Mouse (Mus musculus) small intestine, adult 2 months (tissue): ENCODE measurements around the gene Nr5a2. TPM values are rescaled to one million over a fixed set of nuclear protein-coding genes. Genes with fewer than 3 reads are reported as not detected.

Source experiments
- H3K27ac ChIP-seq: fragments of 200-500 bp; 2 replicates; pipeline ENCODE4 v1.5.1; 2012; ENCODE audit warnings: low read depth, low read length, control low read depth, inconsistent platforms; ENCODE audit not compliant: insufficient read depth
- H3K27me3 ChIP-seq: fragments of 200-500 bp; 2 replicates; pipeline ENCODE4 v1.6.1; 2012; ENCODE audit warnings: mild to moderate bottlenecking, moderate library complexity, low read length, inconsistent platforms; ENCODE audit not compliant: control insufficient read depth, insufficient read depth
- H3K36me3 ChIP-seq: fragments of 200-500 bp; 2 replicates; pipeline ENCODE4 v1.6.1; 2012; ENCODE audit warnings: mild to moderate bottlenecking, low read length, control low read depth, inconsistent platforms; ENCODE audit not compliant: control insufficient read depth, insufficient read depth
- H3K4me1 ChIP-seq: fragments of 200-500 bp; 2 replicates; pipeline ENCODE4 v1.6.1; 2012; ENCODE audit warnings: low read length, inconsistent platforms, mixed read lengths; ENCODE audit not compliant: control insufficient read depth, insufficient read depth, insufficient read length
- H3K4me3 ChIP-seq: fragments of 200-500 bp; 2 replicates; pipeline ENCODE4 v1.5.1; 2012; ENCODE audit warnings: low read depth, mild to moderate bottlenecking, control low read depth, inconsistent platforms, low read length, moderate library complexity
- CTCF ChIP-seq: fragments of 200-500 bp; IDR thresholded peaks from 2 replicates; pipeline ENCODE4 v1.5.1; 2012; ENCODE audit warnings: low read depth, mild to moderate bottlenecking, control low read depth, inconsistent platforms, low read length, moderate library complexity, mixed read lengths; ENCODE audit not compliant: insufficient replicate concordance, insufficient read length; ENCODE audit errors: extremely low read depth
- POLR2A ChIP-seq: fragments of 200-500 bp; IDR thresholded peaks from 2 replicates; pipeline ENCODE4 v1.6.1; 2012; ENCODE audit warnings: low read depth, mild to moderate bottlenecking, control low read depth, inconsistent platforms, low read length, moderate library complexity
- WGBS: fragments of 180-500 bp; shearing (Covaris S2); methylation state at CpG from one replicate; pipeline ENCODE4 v1.1.7; 2018; 5-methylcytosine and 5-hydroxymethylcytosine counted together
- polyA plus RNA-seq: library from polyadenylated mRNA; depleted of rRNA; stranded (reverse); fragments of >200 nt; gene quantifications from 2 replicates; pipeline ENCODE4 v1.2.3, GENCODE M21; 2012

Gene Nr5a2
- polyA plus RNA-seq, 1 experiment, result 9.4 TPM

DNA sequence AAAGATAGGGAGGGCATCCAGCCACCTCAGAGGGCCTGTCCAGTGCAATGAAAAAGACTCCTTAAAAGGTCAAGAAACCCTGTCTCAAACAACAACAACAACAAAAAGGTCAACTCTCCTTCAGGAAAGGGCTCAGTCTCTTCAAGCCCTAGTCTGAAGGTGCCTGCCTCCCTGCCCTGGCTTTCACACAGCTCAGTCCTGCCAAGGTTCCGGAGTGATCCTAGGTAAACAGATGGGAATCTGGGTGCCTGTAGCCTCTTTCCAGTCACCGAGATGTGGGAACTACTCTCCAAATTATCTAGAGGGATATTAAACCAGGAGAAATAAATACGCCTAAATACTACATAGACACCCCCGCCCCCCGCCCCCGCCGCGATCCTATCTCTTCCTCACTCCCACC, 2.6 kb downstream of the Nr5a2 start:
- TF ChIP-seq CTCF, result no peak
- no peak for TF ChIP-seq POLR2A
- peak overlapping the region; percentile 62 for H3K4me3 ChIP-seq

DNA sequence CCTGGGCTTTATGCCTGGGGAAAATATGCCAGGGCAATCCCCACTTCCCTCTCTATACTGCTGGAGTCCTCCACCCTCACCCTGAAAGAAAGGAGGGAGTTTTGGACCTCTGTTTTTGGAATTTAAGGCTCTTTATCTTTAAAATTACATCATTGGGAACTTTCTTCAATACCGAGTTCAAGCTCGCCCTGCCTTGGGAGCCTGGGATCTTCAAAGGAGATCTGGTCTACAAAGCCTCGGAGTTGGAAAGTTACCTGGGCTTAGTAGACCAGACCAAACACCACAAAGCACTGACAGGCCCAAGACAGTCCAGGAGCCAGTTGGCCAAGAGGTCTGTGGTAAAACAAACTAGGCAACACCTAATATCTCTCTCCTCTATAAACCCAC, 6.1 kb downstream of the Nr5a2 start:
- Histone ChIP-seq H3K4me3 (no peak overlapping the region), H3K27me3 (peaks cover 6% of the 10 kb centered on the region), H3K4me1 (peaks cover 11% of the 10 kb centered on the region), H3K27ac (no peak overlapping the region), H3K36me3 (no peaks in the 10 kb centered on the region)
- 50% methylated on average over 3 of the region's 3 CpGs for WGBS
- no peak for TF ChIP-seq CTCF
- no peak for TF ChIP-seq POLR2A

More for the DNA sequence above, 2.6 kb downstream of the Nr5a2 start:
- H3K36me3 ChIP-seq, result no peaks in the 10 kb centered on the region
- H3K27ac ChIP-seq, result peak overlapping the region; percentile 85; the same call in 1 of the 2 replicates
- WGBS, result 9% methylated on average over 8 of the region's 8 CpGs
- H3K4me1 ChIP-seq, result peaks cover 2% of the 10 kb centered on the region
- H3K27me3 ChIP-seq, result peaks cover 3% of the 10 kb centered on the region; the same call in 1 of the 2 replicates

DNA sequence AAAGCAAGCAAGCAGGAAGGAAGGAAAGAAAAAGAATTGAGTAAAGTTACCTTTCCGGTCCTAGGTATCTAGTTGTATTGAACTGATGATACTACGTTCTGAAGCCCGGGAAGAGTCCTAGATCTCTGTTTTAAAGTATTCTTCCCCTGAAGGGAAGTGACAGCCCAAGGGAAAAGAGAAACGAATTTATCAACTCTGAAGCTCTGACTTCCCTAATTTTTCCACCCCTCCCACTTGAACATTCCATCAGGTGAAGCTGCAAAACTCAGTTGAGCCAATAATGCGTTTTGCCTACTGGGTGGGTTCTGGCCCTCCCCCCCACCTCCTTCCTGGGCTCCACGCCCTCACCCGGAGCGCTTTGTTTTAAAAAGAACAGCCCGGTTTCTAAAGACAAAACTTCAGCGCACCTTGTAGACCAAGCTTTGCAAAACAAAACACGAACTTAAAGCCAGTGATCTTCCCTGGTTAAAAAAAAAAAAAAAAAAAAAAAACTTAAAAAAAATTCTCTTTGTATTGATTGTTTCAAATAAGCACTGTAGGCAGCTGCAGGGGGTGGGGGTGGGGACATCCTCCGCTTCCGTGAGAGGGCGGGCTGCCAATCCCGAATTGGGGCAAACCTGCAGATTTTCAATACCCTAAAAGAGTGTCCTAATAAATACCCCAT, 6.7 kb downstream of the Nr5a2 start:
- WGBS, result 20% methylated on average over 15 of the region's 15 CpGs
- TF ChIP-seq CTCF (no peak), POLR2A (no peak)
- Histone ChIP-seq H3K4me3 (no peak overlapping the region), H3K27ac (no peak overlapping the region), H3K27me3 (peaks cover 6% of the 10 kb centered on the region), H3K4me1 (peaks cover 11% of the 10 kb centered on the region), H3K36me3 (no peaks in the 10 kb centered on the region)

DNA sequence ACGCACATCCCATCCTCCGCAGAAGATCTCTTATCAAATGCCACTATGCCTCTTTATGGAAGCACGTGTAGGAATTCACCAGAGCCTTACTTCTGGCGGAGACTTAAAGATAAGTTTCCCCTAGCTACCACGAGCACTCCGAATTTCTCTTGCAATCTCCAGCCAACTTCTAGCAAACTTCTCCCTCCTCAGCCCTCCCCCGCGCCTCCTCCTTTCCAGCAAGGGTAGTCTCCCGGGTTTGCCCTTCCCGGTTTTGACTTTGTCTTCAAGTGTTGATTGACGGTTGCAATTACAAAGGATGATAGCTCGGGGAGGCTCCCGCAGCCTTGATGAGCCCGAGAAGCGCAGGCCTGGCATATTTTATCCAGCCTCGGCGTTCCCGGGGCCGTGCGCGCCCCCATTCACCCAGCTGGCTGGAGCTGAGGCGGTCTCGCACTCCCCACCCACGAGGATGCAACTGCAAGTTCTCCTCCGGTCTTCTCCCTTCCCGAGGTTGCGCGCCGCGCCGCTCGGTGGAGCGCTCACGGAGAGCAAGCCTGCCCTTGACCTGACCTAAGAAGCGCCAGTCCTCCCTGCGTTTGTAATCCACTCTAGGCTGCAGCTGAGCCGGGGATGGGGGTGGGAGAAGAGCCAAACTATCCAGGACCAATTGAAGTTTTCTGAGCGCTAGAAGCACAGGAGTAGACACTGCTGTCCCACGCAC, 7.5 kb downstream of the Nr5a2 start:
- Histone ChIP-seq H3K4me1 (peaks cover 11% of the 10 kb centered on the region), H3K27ac (no peak overlapping the region)

DNA sequence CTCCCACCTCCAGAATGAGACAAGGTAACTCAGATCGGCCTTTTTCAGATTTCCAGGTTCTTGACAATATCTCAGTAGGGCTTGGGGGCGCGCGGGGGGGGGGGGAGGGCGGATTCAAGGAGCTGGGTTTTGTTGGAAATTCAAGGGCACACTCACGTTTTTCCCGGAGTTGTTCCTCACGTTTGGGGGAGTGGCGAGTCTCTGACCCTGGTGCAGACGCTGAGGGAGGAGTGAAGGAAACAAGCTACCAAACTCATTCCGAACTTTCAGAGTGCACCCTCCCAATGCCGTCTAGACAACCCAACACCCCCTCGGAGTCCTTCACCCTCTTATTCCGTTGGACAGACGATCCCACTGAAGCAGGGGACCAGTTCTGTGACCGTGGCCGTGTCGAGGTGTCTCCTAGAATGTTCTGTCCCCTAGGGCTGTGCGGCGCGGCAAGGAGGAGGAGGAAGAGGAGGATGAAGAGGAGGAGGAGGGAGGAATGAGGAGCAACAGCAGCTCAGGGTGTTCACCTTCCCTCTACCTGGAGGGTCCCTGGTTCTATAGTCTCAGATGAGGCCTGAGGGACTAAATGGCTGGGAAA, 8.2 kb downstream of the Nr5a2 start:
- Histone ChIP-seq H3K4me3 (peak overlapping the region; percentile 64), H3K4me1 (peaks cover 11% of the 10 kb centered on the region), H3K36me3 (no peaks in the 10 kb centered on the region), H3K27me3 (peaks cover 13% of the 10 kb centered on the region), H3K27ac (no peak overlapping the region)
- no peak for TF ChIP-seq CTCF
- no peak for TF ChIP-seq POLR2A
- WGBS, result 41% methylated on average over 21 of the region's 21 CpGs

More for the DNA sequence above, 7.5 kb downstream of the Nr5a2 start:
- H3K4me3 ChIP-seq, result peak overlapping the region; percentile 64
- TF ChIP-seq POLR2A, result no peak
- TF ChIP-seq CTCF, result no peak
- no peaks in the 10 kb centered on the region for H3K36me3 ChIP-seq
- WGBS, result 7% methylated on average over 39 of the region's 39 CpGs
- peaks cover 13% of the 10 kb centered on the region for H3K27me3 ChIP-seq

DNA sequence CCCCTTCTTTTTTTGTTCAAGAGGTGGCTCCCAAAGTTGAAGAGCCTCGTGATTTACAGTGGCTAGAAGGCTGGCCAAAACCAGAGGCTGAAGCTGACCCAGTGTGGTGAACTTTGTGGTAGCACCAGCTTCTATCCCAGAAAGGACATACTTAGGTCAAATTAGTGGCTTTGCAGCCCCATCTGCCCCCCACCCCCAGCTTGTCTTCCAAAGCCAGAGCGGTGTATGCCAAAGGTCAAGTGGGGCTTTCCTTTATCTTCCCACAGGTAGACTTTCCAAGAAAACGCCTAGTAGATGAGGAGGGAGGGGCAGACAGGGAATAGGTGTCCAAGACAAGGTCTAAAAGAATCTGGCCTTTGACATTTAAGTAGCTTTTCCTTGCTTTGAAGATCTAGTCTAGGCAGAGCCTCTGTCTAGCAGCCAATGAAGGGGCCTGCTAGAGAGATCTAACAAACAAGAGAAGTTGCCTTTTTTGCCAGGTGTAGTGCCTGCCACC, 9.0 kb downstream of the Nr5a2 start:
- H3K27ac ChIP-seq, result no peak overlapping the region
- no peak overlapping the region for H3K4me3 ChIP-seq
- no peak for TF ChIP-seq CTCF
- TF ChIP-seq POLR2A, result no peak
- peaks cover 13% of the 10 kb centered on the region for H3K27me3 ChIP-seq
- H3K4me1 ChIP-seq, result peaks cover 11% of the 10 kb centered on the region
- 28% methylated on average over 3 of the region's 3 CpGs for WGBS
- H3K36me3 ChIP-seq, result no peaks in the 10 kb centered on the region

DNA sequence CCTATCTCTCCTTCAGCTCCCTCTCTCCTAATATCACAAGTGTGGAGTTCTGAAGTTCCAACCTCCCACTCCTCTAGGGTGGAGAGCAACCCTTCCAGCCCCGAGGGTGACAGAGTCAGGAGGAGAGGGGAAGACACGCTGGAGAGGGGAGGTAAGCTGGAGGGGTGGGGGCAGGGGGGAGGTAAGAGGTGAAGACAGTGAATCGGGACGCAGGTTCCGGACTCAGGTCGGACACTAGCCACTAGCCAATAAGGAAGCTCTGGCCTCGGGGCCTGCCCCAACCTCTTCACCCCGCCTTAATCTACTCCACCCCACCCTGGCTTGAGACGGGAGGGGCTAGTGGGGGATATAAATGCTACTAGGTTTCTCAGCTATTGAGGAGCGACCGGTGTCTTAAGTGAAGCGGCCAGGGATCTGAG, 10.9 kb downstream of the Nr5a2 start:
- Histone ChIP-seq H3K27me3 (peaks cover 13% of the 10 kb centered on the region), H3K36me3 (0 out of 2 replicates have a peak, but pooled peaks cover 3% of the 10 kb centered on the region), H3K4me3 (peak overlapping the region; percentile 93), H3K4me1 (peaks cover 9% of the 10 kb centered on the region), H3K27ac (peak overlapping the region; percentile 68)
- TF ChIP-seq CTCF (no peak), POLR2A (peak; percentile 15; the same call in 1 of the 2 replicates)
- 4% methylated on average over 12 of the region's 12 CpGs for WGBS
